Mouse (Mus musculus): ENCODE measurements at regions not wholly inside any gene's neighbourhood (a gene's known extent, or its start where the extent isn't known, plus 50 kb on each side); places are given as distances from the start of the nearest gene placed in this dataset.
"Not testable (repeated sequence)": the region's sequence is repeated elsewhere in the genome, so short reads cannot be mapped to it uniquely, and the experiment has no call there.

DNA sequence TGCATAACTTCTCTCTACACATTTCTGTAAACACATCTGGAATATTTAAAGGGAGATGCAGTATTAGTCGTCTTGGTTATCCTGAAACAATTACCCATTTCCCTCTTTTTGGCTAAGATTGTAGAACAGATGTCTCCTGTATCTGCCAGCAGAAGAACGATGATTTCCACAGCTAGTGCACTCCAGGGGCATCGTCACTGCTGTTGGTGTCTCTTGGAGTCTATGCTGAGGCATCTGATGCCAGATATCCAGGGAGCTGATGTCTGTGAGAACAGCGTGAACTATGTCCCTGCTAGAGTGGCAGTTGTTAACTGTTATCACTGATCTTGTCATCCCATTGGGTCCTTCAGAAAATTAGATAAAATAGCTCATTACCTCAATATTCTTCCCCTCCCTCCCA, 536.2 kb downstream of the Trhde start:
- ChIA-PET CTCF (interaction anchor here (1.0 kb wide), 1 partner anchor 9 kb away, joined by 3 read pairs; no protein-coding TSS in a partner anchor), POLR2A (no interaction called here)
- in situ Hi-C loops (cut with MboI; ENCODE audit: low pct_unique_long_range_greater_than_20kb): no loop called here
- no peaks in the 10 kb centered on the region for H3K27me3 ChIP-seq
- ATAC-seq (no peak), DNase-seq (ENCODE audit: low read depth, low spot score) (no peak)
- no peak for TF ChIP-seq CTCF (IDR thresholded peaks at IDR 0.05)

DNA sequence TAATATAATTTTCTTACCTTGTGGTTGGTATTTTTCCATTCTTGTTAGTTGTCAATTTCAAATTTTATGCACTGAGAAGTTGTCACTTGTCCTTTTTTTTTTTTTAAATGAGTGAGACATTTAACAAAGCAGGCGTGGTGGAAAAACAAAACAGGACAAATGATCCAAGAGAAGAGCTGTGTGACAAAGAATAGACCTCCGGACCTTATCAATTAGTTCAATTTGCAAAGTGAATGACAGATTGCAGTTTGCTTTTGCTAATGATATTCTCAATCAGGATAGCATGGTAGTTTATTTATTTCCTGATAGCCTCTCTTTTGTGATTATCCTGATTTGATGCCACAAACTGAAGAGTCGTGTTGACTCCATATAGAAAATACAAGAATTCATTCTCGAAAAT, 560.5 kb downstream of the Trhde start:
- in situ Hi-C loops (cut with MboI; ENCODE audit: low pct_unique_long_range_greater_than_20kb): no loop called here
- DNase-seq (ENCODE audit: low read depth, low spot score): no peak
- H3K27me3 ChIP-seq: no peaks in the 10 kb centered on the region
- ChIA-PET CTCF (no interaction called here), POLR2A (no interaction called here)
- ATAC-seq: no peak
- no peak for TF ChIP-seq CTCF (IDR thresholded peaks at IDR 0.05)

DNA sequence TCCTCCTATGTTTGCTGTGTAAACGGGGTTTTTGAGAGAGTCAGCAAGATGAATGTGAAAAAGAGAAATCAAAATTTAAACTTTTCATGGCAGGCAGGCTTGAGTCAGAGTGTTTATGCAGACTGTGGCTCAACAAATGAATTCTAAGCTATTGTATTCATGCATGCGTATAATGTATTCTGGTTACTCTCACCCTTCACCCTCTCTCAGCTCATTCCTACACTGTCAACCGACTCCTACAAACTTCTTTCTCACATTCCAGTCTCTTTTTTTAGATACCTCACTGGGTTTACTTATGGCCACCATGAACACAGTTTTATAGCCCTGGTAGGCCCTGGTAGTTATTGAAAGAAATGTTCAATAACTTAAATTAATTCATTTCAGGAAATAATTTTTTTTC, 574.5 kb downstream of the Trhde start:
- H3K27me3 ChIP-seq: no peaks in the 10 kb centered on the region
- TF ChIP-seq CTCF (IDR thresholded peaks at IDR 0.05): no peak
- in situ Hi-C loops (cut with MboI; ENCODE audit: low pct_unique_long_range_greater_than_20kb): no loop called here
- CTCF ChIA-PET: no interaction called here
- ATAC-seq: no peak
- DNase-seq (ENCODE audit: low read depth, low spot score): no peak
- POLR2A ChIA-PET: no interaction called here

DNA sequence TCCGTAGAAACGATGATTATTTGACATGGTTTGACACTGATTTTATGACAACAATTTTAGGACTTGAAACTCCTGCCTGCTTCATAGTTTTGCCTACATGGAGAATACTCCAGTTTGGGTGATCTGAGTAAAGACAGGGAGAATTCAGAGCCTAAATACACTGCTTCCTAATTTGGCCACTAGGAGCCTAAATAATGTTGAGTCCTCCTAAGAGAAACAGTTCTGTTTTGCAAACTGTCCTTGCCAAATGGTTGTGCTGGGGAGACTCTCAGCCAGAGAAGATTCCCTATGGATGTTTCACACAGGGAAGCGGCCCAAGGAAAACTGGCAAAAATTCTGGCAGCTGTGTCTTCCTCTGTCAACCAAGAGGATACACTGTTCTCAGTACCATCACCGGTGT, 600.5 kb downstream of the Trhde start:
- ATAC-seq: no peak
- CTCF ChIA-PET: no interaction called here
- no peak for DNase-seq (ENCODE audit: low read depth, low spot score)
- in situ Hi-C loops (cut with MboI; ENCODE audit: low pct_unique_long_range_greater_than_20kb): no loop called here
- peaks cover 4% of the 10 kb centered on the region for H3K27me3 ChIP-seq
- POLR2A ChIA-PET: no interaction called here
- TF ChIP-seq CTCF (IDR thresholded peaks at IDR 0.05): no peak

DNA sequence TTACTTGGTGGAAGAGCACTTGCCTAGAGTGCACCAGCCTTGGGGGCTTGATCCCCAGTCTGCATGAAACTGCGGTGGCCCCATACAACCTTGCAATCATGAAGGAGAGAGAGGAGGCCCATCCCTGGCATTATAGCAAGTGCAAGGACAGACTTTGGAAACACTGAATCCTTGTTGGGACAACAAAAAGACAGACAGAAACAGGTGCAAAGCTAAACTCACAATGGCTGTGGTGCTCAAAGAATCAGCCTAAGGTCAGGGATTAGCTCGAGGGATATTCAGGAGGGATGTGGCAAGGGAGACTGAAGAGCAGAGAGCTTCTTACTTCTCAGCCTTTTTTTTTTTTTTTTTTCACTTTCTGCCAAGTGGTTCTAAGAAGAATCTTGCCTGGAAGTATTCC, 601.2 kb downstream of the Trhde start:
- ChIA-PET POLR2A (no interaction called here), CTCF (no interaction called here)
- in situ Hi-C loops (cut with MboI; ENCODE audit: low pct_unique_long_range_greater_than_20kb): no loop called here
- no peak for TF ChIP-seq CTCF (IDR thresholded peaks at IDR 0.05)
- no peak for DNase-seq (ENCODE audit: low read depth, low spot score)
- ATAC-seq: no peak
- peaks cover 3% of the 10 kb centered on the region for H3K27me3 ChIP-seq

DNA sequence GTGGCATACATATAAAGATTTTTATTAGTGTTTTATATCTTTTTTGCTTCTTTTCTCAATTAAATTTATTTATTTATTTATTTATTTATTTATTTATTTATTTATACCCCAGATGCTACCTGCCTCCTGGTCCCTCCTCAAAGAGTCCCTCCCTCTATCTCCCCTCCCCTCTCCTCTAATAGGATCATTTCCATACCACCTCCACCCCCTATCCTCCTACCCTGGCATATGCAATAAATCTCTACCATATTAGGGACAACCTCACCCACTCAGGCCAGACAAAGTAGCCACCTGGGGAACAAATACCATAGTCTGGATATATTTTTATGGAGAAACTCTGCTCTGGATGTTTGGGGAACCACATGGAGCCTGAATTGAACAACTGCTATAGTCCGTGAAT, 615.8 kb downstream of the Trhde start:
- no peak for TF ChIP-seq CTCF (IDR thresholded peaks at IDR 0.05)
- ATAC-seq: no peak
- H3K27me3 ChIP-seq: peaks cover 6% of the 10 kb centered on the region
- DNase-seq (ENCODE audit: low read depth, low spot score): no peak
- ChIA-PET CTCF (no interaction called here), POLR2A (no interaction called here)
- in situ Hi-C loops (cut with MboI; ENCODE audit: low pct_unique_long_range_greater_than_20kb): no loop called here

DNA sequence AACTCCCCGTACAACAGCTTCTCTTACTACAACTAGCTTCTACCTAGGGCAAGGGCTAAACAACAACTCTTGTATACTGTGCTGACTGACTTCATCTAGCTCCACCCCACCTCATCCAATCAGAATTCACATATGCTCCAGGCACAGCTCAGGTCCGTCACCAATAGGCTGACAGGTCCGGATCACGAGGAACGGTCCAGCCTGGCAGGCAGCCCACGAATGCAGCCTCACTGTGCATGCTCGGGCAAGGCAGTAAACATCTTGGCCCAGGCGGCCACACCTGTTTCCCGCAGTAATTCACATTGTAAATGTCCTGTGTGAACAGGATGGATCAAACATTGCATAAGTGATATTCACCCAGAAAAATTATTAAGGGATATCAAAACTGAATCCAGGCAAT, 658.8 kb downstream of the Trhde start:
- DNase-seq (ENCODE audit: low read depth, low spot score); ATAC-seq; POLR2A ChIA-PET; H3K27me3 ChIP-seq; in situ Hi-C loops (cut with MboI; ENCODE audit: low pct_unique_long_range_greater_than_20kb); CTCF ChIA-PET: not testable (repeated sequence)

DNA sequence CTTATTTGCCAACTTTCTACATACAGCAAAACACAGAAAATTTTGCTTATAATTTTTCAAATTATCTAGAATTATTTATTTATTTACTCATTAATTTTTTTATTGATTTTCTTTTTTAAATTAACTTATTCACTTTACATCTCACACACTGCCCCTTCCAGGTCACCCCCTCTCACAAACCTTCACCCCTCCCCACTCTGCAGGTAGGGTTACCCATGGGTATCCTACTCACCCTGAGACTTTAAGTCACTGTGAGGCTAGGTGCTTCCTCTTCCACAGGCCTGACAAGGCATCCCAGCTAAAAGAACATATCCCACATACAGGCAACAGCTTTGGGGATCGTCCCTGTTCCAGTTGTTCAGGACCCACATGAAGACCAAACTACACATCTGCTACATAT, 664.2 kb downstream of the Trhde start:
- POLR2A ChIA-PET: no interaction called here

DNA sequence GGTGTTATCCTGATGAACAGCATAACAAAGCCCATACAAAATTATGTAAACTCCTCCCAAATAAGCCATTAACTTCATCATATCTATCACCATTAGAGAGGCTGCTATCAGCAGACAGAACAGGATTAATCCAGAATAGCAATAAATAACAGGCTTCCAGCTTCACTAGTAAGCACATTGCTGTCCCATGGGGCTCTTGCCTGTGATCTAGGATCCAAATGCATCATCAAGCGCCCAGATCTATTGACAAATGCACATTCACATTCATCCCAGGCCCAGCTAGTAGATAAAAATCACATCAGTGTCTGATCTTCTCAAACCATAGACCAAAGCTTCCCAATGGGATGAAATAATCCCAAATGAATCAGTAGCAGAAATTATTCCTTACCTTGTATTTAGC, 665.0 kb downstream of the Trhde start:
- H3K27me3 ChIP-seq: no peaks in the 10 kb centered on the region
- ATAC-seq (no peak), DNase-seq (ENCODE audit: low read depth, low spot score) (no peak)
- in situ Hi-C loops (cut with MboI; ENCODE audit: low pct_unique_long_range_greater_than_20kb): no loop called here
- no peak for TF ChIP-seq CTCF (IDR thresholded peaks at IDR 0.05)
- CTCF ChIA-PET: no interaction called here
- POLR2A ChIA-PET: interaction anchor here (0.6 kb wide), 1 partner anchor 178 kb away, joined by 4 read pairs; no protein-coding TSS in a partner anchor

More for the DNA sequence above, 664.2 kb downstream of the Trhde start:
- DNase-seq (ENCODE audit: low read depth, low spot score): no peak
- H3K27me3 ChIP-seq: no peaks in the 10 kb centered on the region
- no peak for TF ChIP-seq CTCF (IDR thresholded peaks at IDR 0.05)
- ATAC-seq: no peak
- in situ Hi-C loops (cut with MboI; ENCODE audit: low pct_unique_long_range_greater_than_20kb): no loop called here
- CTCF ChIA-PET: no interaction called here

Measured in Patski (cell line).